Mouse (Mus musculus): ENCODE data around the gene Tead3.

DNA sequence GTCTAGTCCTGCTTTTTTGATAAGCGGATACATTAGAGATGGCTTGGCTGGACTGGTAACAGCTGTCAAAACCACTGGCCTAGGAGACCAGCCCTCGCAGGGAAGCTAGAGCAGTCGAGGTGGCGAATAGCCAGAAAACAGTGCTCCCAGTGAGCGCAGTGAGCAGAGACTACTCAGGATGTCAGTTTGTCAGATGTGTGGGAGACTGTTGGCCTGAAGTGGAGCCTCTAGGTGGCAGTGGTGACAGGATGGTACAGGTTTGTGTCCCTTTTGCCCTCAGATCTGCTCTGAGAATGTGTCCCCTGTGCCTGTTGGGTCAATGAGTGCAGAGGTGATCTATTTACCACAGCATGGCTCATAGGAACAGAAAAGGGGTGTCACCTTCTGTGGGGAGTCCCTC is 62.6 kb downstream of the Tead3 start:
- TF ChIP-seq CTCF (conservative IDR thresholded peaks at IDR 0.05; ENCODE audit: low read length) (no peak), NANOG (IDR thresholded peaks at IDR 0.05; ENCODE audit: borderline replicate concordance, low read length) (no peak)
